ENCODE assay signal across 10 mouse cellular contexts in genomic region chr14:55828716-55829263, GRCm38 (mm10). TPM values are rescaled to one million over a fixed set of nuclear protein-coding genes. Genes with fewer than 3 reads are reported as not detected.
DNase-seq lines count a peak whose midpoint lies in the region; ATAC-seq and TF ChIP-seq lines count a peak whose summit lies in the region.
"Had no signal": no experiment of that assay in that cellular context is flagged by ENCODE, and none has a peak within 500 bp of the region (broad histone marks: within the 10 kb centered on the region; RNA-seq: fewer than 3 reads in every experiment).

No protein-coding gene starts in this region.

- no peak overlapping the region for H3K4me2 ChIP-seq in lung, postnatal 0 days (replicated peaks; ENCODE audit: low read depth, low read length)
- H3K4me2 ChIP-seq in embryonic facial prominence, embryonic 14.5 days (ENCODE audit: low read depth, low read length): peak overlapping the region; percentile 88
- no peak overlapping the region for H3K4me2 ChIP-seq in heart, postnatal 0 days (ENCODE audit: low read depth, low read length)
- H3K4me2 ChIP-seq in limb, embryonic 15.5 days: 0 out of 2 replicates have a peak overlapping the region, but pooled peaks have one; percentile 26
- H3K4me2 ChIP-seq: liver, embryonic 13.5 days had no signal

- H3K4me3 ChIP-seq in lung, postnatal 0 days (ENCODE audit: low read depth, low read length): no peak overlapping the region
- no peak overlapping the region for H3K4me3 ChIP-seq in embryonic facial prominence, embryonic 14.5 days (ENCODE audit: low read depth, low read length)
- H3K4me3 ChIP-seq in heart, postnatal 0 days (ENCODE audit: low read depth, low read length): no peak overlapping the region
- no peak overlapping the region for H3K4me3 ChIP-seq in limb, embryonic 15.5 days
- H3K4me3 ChIP-seq: liver, embryonic 13.5 days; myocyte had no signal

- TF ChIP-seq CTCF in lung, postnatal 0 days (IDR thresholded peaks at IDR 0.05): no peak
- TF ChIP-seq CTCF in heart, postnatal 0 days (IDR thresholded peaks at IDR 0.05; ENCODE audit: low read depth): no peak

- no peaks in the 10 kb centered on the region for H3K9me3 ChIP-seq in lung, postnatal 0 days (ENCODE audit: low read length)
- no peaks in the 10 kb centered on the region for H3K9me3 ChIP-seq in embryonic facial prominence, embryonic 14.5 days (ENCODE audit: control insufficient read depth, low read length)
- no peaks in the 10 kb centered on the region for H3K9me3 ChIP-seq in heart, postnatal 0 days (replicated peaks; ENCODE audit: control insufficient read depth, low read length)
- H3K9me3 ChIP-seq in limb, embryonic 15.5 days: no peaks in the 10 kb centered on the region
- H3K9me3 ChIP-seq: liver, embryonic 13.5 days had no signal

- DNase-seq in lung, postnatal 36 days: peak; percentile 38
- DNase-seq in lung, postnatal 0 days (ENCODE audit: low spot score): no peak
- DNase-seq in embryonic facial prominence, embryonic 14.5 days (ENCODE audit: low spot score): no peak
- peak; percentile 10 for DNase-seq in heart, postnatal 0 days (ENCODE audit: low spot score)
- no peak for DNase-seq in ovary, postnatal 10 days (ENCODE audit: low spot score)
- DNase-seq: liver, embryonic 13.5 days had no signal

- no peaks in the 10 kb centered on the region for H3K27me3 ChIP-seq in lung, postnatal 0 days (replicated peaks; ENCODE audit: insufficient read depth, low read length)
- H3K27me3 ChIP-seq in embryonic facial prominence, embryonic 14.5 days (replicated peaks; ENCODE audit: control insufficient read depth, insufficient read depth, low read length): no peaks in the 10 kb centered on the region
- H3K27me3 ChIP-seq in heart, postnatal 0 days (ENCODE audit: control insufficient read depth, insufficient read depth, low read length): peaks cover 16% of the 10 kb centered on the region
- no peaks in the 10 kb centered on the region for H3K27me3 ChIP-seq in limb, embryonic 15.5 days

- no peak for TF ChIP-seq EP300 in lung, postnatal 0 days (IDR thresholded peaks at IDR 0.05)
- no peak; the same call in 1 of the 2 replicates for TF ChIP-seq EP300 in heart, postnatal 0 days (IDR thresholded peaks at IDR 0.05; ENCODE audit: low read depth)

- no peak for ATAC-seq in lung, postnatal 0 days
- no peak for ATAC-seq in embryonic facial prominence, embryonic 14.5 days (ENCODE audit: low read depth)
- ATAC-seq in heart, postnatal 0 days (ENCODE audit: insufficient read depth, low read depth): no peak
- no peak for ATAC-seq in limb, embryonic 15.5 days (ENCODE audit: insufficient number of reproducible peaks, low FRiP score, low TSS enrichment, low read depth)
- ATAC-seq in cerebellum, adult (ENCODE audit: insufficient number of reproducible peaks, low FRiP score, low TSS enrichment): no peak

- WGBS in lung, postnatal 0 days: 51% methylated on average over 3 of the region's 3 CpGs
- WGBS in embryonic facial prominence, embryonic 14.5 days: 14% methylated on average over 3 of the region's 3 CpGs
- WGBS in heart, postnatal 0 days: 42% methylated on average over 3 of the region's 3 CpGs
- 47% methylated on average over 3 of the region's 3 CpGs for WGBS in limb, embryonic 15.5 days

- H3K36me3 ChIP-seq in lung, postnatal 0 days (ENCODE audit: insufficient read depth, low read length): no peaks in the 10 kb centered on the region
- H3K36me3 ChIP-seq in embryonic facial prominence, embryonic 14.5 days (ENCODE audit: control insufficient read depth, insufficient read depth, low read length): peaks cover 76% of the 10 kb centered on the region
- H3K36me3 ChIP-seq in heart, postnatal 0 days (replicated peaks; ENCODE audit: control insufficient read depth, insufficient read depth, low read length): no peaks in the 10 kb centered on the region
- peaks cover 60% of the 10 kb centered on the region for H3K36me3 ChIP-seq in limb, embryonic 15.5 days
- H3K36me3 ChIP-seq: liver, embryonic 13.5 days had no signal

- H3K27ac ChIP-seq in lung, postnatal 0 days (ENCODE audit: low read length): no peak overlapping the region
- H3K27ac ChIP-seq in embryonic facial prominence, embryonic 14.5 days (replicated peaks; ENCODE audit: low read depth, low read length): no peak overlapping the region
- H3K27ac ChIP-seq in heart, postnatal 0 days (ENCODE audit: low read depth): 0 out of 2 replicates have a peak overlapping the region, but pooled peaks have one; percentile 18
- 0 out of 2 replicates have a peak overlapping the region, but pooled peaks have one; percentile 17 for H3K27ac ChIP-seq in limb, embryonic 15.5 days
- H3K27ac ChIP-seq: liver, embryonic 13.5 days had no signal

- peaks cover 3% of the 10 kb centered on the region; the same call in 1 of the 2 replicates for H3K4me1 ChIP-seq in lung, postnatal 0 days (ENCODE audit: insufficient read depth, low read depth, low read length)
- H3K4me1 ChIP-seq in embryonic facial prominence, embryonic 14.5 days (ENCODE audit: control insufficient read depth, insufficient read depth, low read length): peaks cover 15% of the 10 kb centered on the region
- peaks cover 13% of the 10 kb centered on the region; the same call in 1 of the 2 replicates for H3K4me1 ChIP-seq in heart, postnatal 0 days (ENCODE audit: control insufficient read depth, insufficient read depth)
- H3K4me1 ChIP-seq in limb, embryonic 15.5 days: peaks cover 56% of the 10 kb centered on the region

- no peak overlapping the region for H3K9ac ChIP-seq in lung, postnatal 0 days (replicated peaks; ENCODE audit: low read depth)
- peak overlapping the region; percentile 51; the same call in 1 of the 2 replicates for H3K9ac ChIP-seq in embryonic facial prominence, embryonic 14.5 days (ENCODE audit: low read depth, low read length)
- H3K9ac ChIP-seq in heart, postnatal 0 days (replicated peaks; ENCODE audit: low read depth, low read length): no peak overlapping the region
- no peak overlapping the region for H3K9ac ChIP-seq in limb, embryonic 15.5 days
- H3K9ac ChIP-seq: liver, embryonic 13.5 days had no signal

RNA-seq across cellular contexts. Expression of gene Nfatc4, which starts 5.8 kb away (rescaled TPM):
- 17.1 and 18.1 TPM in 2 replicates for polyA plus RNA-seq in lung, postnatal 0 days (2015; fragmentation: Nextera tagmentation; extraction: Ambion mirVana)
- 56.5 and 74.7 TPM in 2 replicates for polyA plus RNA-seq in embryonic facial prominence, embryonic 14.5 days (2014; fragmentation: Nextera tagmentation; extraction: Ambion mirVana)
- total RNA-seq in heart, postnatal 0 days (2014; rRNA removed; ENCODE audit: low replicate concordance): 6.5 and 8.5 TPM in 2 replicates
- polyA plus RNA-seq in heart, postnatal 0 days (2015; fragmentation: Nextera tagmentation; extraction: Ambion mirVana): 3.4 and 4.0 TPM in 2 replicates
- 89.3 and 95.9 TPM in 2 replicates for polyA plus RNA-seq in limb, embryonic 15.5 days (2015; fragmentation: Nextera tagmentation; extraction: Ambion mirVana)

RNA-seq across cellular contexts. Expression of gene Nynrin, which starts 25.0 kb away (rescaled TPM):
- polyA plus RNA-seq in lung, postnatal 0 days (2015; fragmentation: Nextera tagmentation; extraction: Ambion mirVana): 4.2 and 4.7 TPM in 2 replicates
- polyA plus RNA-seq in embryonic facial prominence, embryonic 14.5 days (2014; fragmentation: Nextera tagmentation; extraction: Ambion mirVana): 15.6 and 19.5 TPM in 2 replicates
- 27.6 and 29.0 TPM in 2 replicates for total RNA-seq in heart, postnatal 0 days (2014; rRNA removed; ENCODE audit: low replicate concordance)
- 3.9 and 4.7 TPM in 2 replicates for polyA plus RNA-seq in heart, postnatal 0 days (2015; fragmentation: Nextera tagmentation; extraction: Ambion mirVana)
- polyA plus RNA-seq in limb, embryonic 15.5 days (2015; fragmentation: Nextera tagmentation; extraction: Ambion mirVana): 21.6 and 25.5 TPM in 2 replicates
- total RNA-seq: MEL had no signal

RNA-seq across cellular contexts. Expression of gene Ripk3, which starts 40.1 kb away (rescaled TPM):
- polyA plus RNA-seq in lung, postnatal 0 days (2015; fragmentation: Nextera tagmentation; extraction: Ambion mirVana): 16.2 and 24.2 TPM in 2 replicates
- 32.0 and 35.3 TPM in 2 replicates for polyA plus RNA-seq in embryonic facial prominence, embryonic 14.5 days (2014; fragmentation: Nextera tagmentation; extraction: Ambion mirVana)
- 8.5 and 16.3 TPM in 2 replicates for total RNA-seq in heart, postnatal 0 days (2014; rRNA removed; ENCODE audit: low replicate concordance)
- 9.3 and 9.4 TPM in 2 replicates for polyA plus RNA-seq in heart, postnatal 0 days (2015; fragmentation: Nextera tagmentation; extraction: Ambion mirVana)
- 35.0 and 37.6 TPM in 2 replicates for polyA plus RNA-seq in limb, embryonic 15.5 days (2015; fragmentation: Nextera tagmentation; extraction: Ambion mirVana)

RNA-seq across cellular contexts. Expression of gene Adcy4, which starts 44.9 kb away (rescaled TPM):
- polyA plus RNA-seq in lung, postnatal 0 days (2015; fragmentation: Nextera tagmentation; extraction: Ambion mirVana): 29.3 and 33.3 TPM in 2 replicates
- 13.4 and 16.2 TPM in 2 replicates for polyA plus RNA-seq in embryonic facial prominence, embryonic 14.5 days (2014; fragmentation: Nextera tagmentation; extraction: Ambion mirVana)
- total RNA-seq in heart, postnatal 0 days (2014; rRNA removed; ENCODE audit: low replicate concordance): 16.2 and 17.4 TPM in 2 replicates
- polyA plus RNA-seq in heart, postnatal 0 days (2015; fragmentation: Nextera tagmentation; extraction: Ambion mirVana): 10.6 TPM in 2 replicates
- 16.8 and 21.3 TPM in 2 replicates for polyA plus RNA-seq in limb, embryonic 15.5 days (2015; fragmentation: Nextera tagmentation; extraction: Ambion mirVana)

RNA-seq across cellular contexts. Expression of gene Cbln3, which starts 55.4 kb away (rescaled TPM):
- 0.26 and 0.44 TPM in 2 replicates for polyA plus RNA-seq in lung, postnatal 0 days (2015; fragmentation: Nextera tagmentation; extraction: Ambion mirVana)
- polyA plus RNA-seq in embryonic facial prominence, embryonic 14.5 days (2014; fragmentation: Nextera tagmentation; extraction: Ambion mirVana): 0.25 and 0.50 TPM in 2 replicates
- 0.73 and 2.5 TPM in 2 replicates for total RNA-seq in heart, postnatal 0 days (2014; rRNA removed; ENCODE audit: low replicate concordance)
- polyA plus RNA-seq in heart, postnatal 0 days (2015; fragmentation: Nextera tagmentation; extraction: Ambion mirVana): 0.47 and 0.68 TPM in 2 replicates
- 0.24 and 0.46 TPM in 2 replicates for polyA plus RNA-seq in limb, embryonic 15.5 days (2015; fragmentation: Nextera tagmentation; extraction: Ambion mirVana)
- total RNA-seq: MEL had no signal

Comparison
In these comparisons a context has a peak if more than half of its experiments do, and no peak if none do; other contexts are left out.
1. DNase-seq: peak in lung, postnatal 36 days (single experiment) and heart, postnatal 0 days (single experiment); none in lung, postnatal 0 days (single experiment), embryonic facial prominence, embryonic 14.5 days (single experiment) and ovary, postnatal 10 days (single experiment).
2. H3K27ac ChIP-seq: peak in heart, postnatal 0 days (single experiment) and limb, embryonic 15.5 days (single experiment); none in lung, postnatal 0 days (single experiment) and embryonic facial prominence, embryonic 14.5 days (single experiment).
3. H3K4me2 ChIP-seq: peak in embryonic facial prominence, embryonic 14.5 days (single experiment) and limb, embryonic 15.5 days (single experiment); none in lung, postnatal 0 days (single experiment) and heart, postnatal 0 days (single experiment).